Mouse (Mus musculus): Measurements from ENCODE around the gene Sephs1. TPM values are rescaled to one million over a fixed set of nuclear protein-coding genes. Genes with fewer than 3 reads are reported as not detected.
"Not testable (repeated sequence)": the region's sequence is repeated elsewhere in the genome, so short reads cannot be mapped to it uniquely, and the experiment has no call there.

Sephs1 gene
- total RNA-seq, 2 experiments from 2014 or later, result 78.2 to 79.3 TPM

DNA sequence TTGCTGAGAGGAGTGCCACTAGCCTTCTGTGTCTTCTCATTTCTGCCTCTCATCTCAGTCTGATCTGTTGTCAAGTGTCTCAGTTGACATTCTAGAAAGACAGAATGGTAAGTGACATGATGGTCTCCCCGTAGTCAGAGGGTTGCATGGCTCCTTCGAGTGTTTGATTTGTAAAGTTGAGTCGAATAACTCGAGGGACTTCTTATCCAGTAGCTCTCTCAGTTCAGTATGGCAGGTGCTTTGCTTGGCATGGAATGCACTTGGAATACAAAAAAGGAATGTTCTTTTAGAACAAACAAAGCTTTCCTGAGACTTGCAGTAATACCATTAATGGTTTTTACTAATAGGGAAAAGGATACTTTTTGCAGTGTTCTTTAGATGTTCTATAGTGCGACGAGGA lies 25.8 kb downstream of the Sephs1 start:
- DNase-seq (ENCODE audit: low spot score in 2 of 2), result no peak

DNA sequence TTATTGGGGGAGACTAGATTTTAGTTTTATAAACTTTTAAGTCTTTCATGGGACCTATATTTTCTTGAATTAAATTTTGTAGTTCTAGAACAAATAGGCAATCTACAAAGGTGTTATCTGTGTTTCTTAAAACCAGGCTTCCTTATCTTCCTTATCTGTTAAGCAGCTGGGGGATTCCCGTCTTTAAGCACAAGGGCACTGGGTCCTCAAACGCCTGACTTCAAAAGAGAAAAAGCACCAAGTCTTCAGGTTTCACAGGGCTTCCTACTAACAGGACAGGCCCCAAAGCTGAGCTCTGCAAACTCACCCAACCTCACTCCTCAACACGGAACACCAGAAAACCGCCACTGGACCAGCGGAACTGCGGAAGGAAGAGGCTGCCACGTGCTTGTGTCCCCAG lies 26.6 kb downstream of the Sephs1 start:
- DNase-seq (ENCODE audit: low spot score in 2 of 2), result no peak

DNA sequence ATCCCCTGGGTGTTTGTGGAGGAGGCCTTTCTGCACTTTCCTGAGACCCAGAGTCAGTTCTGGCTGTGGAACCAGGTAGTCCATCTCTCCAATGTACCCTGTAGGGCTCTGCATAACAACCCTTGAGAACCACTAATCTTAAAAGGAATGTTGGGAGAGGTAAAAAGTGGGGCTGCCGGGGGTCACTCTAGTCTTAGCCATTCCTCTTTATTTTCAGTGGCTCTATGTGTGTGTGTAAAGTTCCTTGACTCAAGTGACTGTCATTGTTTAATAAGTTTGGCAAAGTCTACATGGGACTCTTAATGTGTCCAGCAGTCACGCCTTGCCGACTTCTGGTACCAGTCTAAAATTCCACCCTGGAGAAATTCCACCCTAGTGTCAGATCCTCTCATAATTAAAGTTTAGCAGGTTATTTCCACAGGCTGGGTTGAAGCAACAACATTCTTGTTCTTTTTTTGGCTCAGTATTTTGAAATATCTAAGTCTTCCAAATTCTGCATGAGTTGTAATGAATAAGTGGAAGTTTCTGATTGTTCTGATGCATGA lies 27.5 kb downstream of the Sephs1 start:
- no peak for DNase-seq (ENCODE audit: low spot score in 2 of 2)

DNA sequence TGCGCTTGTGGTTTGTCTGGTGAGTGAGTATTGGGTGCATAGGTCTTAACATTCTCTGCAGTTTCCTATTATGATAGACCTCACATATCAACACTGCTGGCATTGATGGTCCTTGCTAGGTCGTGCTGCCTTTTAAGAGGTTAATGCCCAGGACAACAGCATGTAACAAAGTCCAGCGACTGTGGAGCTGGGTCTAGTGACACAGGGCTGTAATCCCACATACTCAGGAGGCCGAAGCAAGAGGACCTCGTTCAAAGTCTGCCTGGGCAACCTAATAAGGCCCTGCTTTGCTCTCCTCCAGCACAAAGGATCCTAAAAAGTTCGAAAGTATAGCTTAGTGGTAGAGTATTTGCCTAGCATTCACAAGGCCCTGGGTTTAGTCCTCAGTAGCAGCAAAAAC lies 28.5 kb downstream of the Sephs1 start:
- no peak for DNase-seq (ENCODE audit: low spot score in 2 of 2)

DNA sequence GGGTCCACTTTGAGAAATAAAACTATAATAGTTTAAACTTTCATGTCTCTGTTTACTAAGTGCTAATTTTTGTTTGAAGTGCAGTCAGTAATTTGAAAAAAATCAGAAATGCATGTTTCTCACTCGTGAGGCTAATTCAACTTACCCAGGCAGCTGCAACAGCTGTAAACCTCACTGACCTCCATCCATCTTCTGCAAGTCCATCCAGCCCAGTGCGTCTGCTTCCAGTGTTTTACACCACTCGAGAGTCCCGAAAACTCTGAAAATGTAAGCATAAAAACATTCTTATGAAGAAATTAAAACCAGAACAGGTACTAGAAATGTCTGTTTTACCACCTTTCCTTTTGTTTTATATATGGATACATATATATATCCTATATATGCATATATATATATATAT lies 29.2 kb downstream of the Sephs1 start:
- DNase-seq (ENCODE audit: low spot score in 2 of 2), result no peak

DNA sequence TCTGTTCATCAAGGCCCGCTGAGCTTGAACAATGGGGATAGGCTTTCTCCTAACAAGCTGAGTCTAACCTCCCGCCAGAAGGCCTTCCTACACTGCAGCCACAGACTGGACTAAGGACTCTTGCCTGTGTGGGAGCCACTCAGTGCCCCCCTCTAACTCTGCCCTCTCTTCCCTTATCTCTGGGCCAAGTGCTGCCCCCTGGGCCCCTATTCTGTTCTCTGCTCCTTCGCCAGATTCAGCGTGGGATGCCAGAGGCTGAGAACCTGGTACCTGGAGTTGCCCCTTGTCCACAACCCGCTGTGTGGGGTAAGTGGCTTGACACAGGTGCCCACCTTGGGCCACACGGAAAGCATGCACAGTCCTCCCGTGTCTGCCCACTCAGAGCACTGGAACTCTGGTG lies 32.6 kb downstream of the Sephs1 start:
- DNase-seq (ENCODE audit: low spot score in 2 of 2), result no peak

DNA sequence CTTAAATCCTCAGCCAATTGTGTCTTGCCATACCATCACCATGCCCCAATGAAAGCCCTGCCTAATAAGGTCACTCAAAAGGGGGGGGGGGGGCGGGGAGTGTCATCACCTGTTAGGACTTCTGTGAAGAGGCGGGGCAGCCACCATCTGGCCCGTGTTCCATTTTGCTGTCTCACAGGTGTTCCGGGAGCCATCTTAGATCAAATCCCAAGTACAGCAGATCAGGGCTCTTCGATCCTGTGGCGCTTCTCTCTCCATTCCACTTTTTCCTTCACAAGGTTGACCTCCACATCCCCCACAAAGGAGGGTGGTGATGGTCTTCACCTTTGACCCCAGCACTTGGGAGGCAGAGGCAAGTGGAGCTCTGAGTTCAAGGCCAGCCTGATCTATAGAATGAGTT lies 34.7 kb downstream of the Sephs1 start:
- DNase-seq (ENCODE audit: low spot score in 2 of 2), result no peak

DNA sequence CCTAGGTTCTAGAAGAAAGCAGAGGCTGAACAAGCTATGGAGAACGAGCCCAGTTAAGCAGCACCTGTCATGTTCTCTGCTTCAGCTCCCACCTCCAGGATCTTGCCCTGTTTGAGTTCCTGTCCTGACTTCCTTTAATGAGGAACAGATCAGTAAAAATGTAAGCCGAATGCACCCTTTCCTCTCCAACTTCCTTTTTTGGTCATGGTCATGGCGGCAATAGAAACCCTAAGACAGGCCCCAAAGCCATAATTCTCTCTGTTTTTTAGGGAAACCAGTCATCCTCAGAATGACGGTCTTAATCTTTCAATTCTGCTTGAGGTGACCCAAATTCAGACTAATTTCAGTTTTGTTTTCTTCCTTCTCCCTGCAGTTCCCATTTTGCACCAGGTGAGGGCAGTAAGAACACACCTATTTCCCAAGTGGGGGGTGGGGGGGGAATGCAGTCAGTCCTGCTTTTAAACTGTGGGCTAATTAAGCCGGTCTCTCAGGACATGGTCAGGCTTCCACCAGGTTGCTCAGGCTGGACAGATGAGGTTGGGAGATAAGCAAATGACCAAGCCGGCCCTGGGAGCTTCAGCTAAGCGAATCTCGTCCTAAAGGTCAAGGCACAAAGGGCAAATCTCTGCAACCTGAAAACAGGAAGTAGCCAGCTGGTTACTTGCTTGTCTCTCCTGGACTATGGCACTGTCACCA lies 36.1 kb downstream of the Sephs1 start:
- peak in 1 of 2 experiments; percentile 35 for DNase-seq (ENCODE audit: low spot score in 2 of 2)

DNA sequence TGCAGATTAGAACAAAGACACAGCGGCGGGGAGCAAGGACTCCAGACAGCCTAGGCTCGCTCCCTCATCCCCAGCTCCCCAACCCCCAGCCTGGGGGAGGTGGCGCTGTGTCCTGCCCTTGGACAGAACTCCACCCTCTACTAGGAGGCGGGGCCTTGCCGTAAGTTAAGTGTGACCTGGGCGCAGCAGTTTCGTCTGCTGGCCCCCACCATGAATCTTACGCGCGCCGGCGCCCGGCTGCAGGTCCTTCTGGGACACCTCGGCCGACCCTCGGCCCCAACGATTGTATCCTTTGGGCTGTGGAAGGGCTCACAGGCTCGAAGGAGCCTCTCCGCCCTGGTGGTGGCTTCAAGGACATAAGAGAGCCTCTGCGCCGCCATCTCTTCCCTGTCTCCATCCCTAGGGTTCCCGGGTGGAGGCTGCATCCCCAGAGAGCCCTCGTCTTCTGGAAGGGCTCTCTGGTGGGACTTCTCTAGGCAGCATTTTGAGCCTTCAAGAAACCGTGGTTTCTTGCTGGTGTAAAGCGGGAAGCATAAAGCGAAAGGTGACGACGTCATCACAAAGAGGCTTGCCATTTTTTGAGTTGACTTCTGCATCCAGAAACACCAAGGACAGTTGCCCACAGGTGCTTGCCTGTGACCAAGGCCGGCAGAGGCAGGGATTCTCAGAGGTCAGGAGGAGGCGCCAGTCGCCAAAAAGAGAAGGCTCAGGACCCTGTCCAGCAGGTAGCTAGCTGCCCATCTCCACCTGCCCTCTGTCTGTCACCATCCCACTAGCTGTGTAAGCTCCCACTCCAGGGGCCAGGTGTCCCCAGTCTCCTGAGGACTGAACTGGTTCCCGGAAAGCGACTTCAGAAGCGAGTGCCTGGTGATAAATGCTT lies 37.7 kb downstream of the Sephs1 start, which contains the start of gene Phyh:
Gene Phyh (plus strand): TSS at position 160 of the 880 bp plus-strand sequence.
- DNase-seq (ENCODE audit: low spot score in 2 of 2), result peak; percentile 73 to 86

DNA sequence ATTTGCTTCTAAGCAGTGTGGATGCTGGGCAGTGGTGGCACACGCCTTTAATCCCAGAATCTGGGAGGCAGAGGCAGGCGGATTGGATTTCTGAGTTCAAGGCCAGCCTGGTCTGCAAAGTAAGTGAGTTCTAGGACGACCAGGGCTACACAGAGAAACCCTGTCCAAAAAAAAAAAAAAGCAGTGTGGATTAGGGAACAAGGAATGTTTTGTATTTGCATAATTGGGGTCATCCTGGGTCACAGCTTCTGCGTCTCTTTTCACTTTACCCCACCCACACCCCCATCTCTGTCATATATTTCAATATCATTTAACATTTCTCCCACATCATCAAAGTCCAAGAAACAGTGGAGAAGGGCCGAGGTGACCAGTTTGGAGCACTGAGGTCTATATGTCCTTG lies 39.7 kb downstream of the Sephs1 start:
- DNase-seq (ENCODE audit: low spot score in 2 of 2), result no peak

DNA sequence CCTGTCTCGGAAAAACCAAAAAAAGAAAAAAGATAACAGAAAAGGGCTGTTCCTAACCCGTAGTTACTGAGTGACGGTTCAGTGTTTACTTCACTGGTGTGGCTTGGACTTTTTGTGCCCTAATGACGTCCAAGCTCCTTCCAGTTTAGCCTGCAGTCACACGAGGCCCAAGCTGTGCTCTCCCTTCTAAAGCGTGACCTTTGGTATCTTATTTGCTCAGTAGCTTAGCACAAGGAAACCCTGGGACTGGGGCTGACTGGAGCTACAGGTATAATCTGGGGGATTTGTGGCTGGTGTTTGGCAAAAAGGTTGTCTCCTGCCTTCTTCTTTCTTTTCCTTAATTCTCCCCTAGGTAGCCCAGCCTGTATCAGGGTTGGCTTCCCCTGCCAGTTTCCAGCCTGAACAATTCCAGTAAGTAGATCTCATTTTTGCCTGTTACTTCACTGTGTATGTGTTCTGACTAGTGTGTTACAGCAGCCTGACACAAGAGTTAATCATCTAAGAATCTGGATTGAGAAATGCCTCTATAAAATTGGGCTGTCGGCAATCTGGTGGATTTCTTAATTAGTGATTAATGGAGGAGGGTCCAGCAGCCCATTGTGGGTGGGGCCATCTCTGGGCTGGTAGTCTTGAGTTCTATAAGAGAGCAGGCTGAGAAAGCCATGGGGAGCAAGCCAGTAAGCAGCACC lies 41.3 kb downstream of the Sephs1 start:
- no peak for DNase-seq (ENCODE audit: low spot score in 2 of 2)

DNA sequence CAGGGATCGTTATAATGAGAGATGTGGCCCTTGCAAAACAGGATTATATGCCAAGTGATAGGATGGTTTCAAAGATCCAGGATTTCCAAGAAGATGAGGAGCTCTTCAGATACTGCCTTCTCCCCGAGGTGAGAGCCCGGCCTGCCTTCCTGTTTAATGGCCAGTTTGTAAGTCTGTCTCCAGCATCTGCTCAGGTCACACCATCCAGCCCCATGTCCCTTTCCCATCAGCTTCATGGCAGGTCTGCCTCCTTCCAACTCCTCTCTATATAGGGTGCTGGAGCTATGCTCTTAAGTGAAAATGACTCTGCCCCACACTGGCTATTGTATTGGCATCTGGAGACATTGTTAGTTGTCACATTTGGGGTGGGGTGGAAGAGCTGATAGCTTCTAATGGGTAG lies 46.0 kb downstream of the Sephs1 start:
- no peak for DNase-seq (ENCODE audit: low spot score in 2 of 2)

DNA sequence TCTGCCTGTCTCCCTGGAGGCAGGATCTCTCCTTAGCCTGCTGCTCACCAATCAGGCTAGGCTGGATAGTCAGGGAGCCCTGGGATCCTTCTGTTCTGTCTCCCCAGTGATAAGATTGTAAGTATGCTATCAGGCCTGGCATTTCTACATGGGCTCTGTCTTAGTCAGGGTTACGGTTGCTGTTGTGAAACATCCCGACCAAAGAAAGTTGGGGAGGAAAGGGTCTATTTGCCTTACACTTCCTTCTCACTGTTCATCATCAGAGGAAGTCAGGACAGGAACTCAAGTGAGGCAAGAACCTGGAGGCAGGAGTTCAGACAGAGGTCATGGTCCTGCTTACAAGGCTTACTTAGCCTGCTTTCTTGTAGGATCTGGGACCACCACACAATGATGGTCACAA lies 47.9 kb downstream of the Sephs1 start:
- DNase-seq (ENCODE audit: low spot score in 2 of 2), result no peak

DNA sequence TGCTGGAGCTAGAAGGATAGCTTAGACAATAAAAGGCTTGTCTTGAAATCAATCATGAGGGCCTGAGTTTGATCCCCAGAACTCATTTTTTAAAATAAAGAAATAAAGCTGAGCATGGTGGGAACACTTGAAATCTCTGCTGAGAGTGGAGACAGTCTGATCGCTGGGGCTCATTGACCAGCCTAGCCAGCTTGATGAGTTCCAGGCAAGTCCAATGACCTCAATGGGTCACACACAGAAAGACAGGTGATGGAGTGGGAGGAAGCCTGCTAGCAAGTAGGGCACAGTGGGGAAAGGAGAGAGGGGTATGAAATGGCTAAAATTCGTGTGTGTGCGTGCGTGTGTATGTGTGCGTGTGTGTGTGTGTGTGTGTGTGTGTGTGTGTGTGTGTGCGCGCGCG lies 53.2 kb downstream of the Sephs1 start:
- no peak for DNase-seq (ENCODE audit: low spot score in 2 of 2)

DNA sequence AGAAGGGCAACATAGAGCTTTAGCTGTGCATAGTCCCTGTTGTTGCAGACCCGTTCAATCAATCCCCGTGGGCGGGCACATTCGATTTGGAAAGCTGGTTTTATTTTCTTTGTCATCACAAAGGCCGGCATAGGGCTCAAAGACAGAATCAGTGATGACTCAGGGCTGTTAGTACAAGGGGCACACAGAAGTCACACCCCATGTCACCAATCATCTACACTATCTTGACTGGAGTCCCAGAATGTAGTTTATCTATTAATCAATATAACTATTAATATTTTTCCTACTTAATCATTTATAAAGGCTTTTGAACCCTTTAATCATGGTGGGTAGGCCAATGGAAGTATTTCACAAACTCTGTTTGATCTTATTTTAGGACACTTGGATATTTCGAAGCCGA lies 56.6 kb downstream of the Sephs1 start:
- DNase-seq (ENCODE audit: low spot score in 2 of 2), result no peak

DNA sequence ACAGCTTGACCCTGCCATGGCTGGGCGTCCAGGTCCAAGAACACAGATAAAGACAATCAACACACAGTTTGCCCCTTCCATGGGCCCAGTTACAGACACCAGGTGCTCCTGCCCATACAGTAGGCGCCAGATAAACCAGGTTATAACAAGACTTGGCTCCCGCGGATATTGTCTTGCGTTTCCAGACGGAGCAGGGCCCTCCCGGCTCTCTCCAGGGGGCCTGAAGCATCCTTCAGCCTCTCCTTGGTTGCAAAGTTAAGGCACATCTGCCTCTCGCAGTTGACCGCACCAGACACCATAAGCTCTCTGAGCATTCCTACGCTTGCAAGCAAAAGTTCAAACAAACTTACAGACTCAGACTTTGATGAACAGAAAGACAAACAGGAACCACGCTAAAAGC lies 59.5 kb downstream of the Sephs1 start:
- no peak for DNase-seq (ENCODE audit: low spot score in 2 of 2)

DNA sequence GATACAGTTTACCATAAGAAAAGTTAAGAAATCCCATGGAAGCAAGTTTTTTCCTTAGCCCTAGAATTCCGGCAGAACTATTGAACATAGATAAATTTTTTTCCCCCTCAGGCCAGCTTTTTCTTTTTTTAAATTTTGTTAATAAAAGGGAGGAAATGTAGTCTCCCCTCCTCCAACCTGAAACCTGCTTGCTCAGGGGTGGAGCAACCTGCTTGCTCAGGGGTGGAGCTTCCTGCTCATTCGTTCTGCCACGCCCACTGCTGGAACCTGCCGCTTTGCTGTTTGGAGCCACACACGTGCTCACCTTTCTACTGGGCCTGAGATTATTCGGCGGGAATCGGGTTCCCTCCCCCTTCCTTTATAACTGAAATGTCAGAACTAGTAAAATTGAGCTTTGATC lies 68.3 kb downstream of the Sephs1 start:
- not testable (repeated sequence) for DNase-seq (ENCODE audit: low spot score in 2 of 2)

DNA sequence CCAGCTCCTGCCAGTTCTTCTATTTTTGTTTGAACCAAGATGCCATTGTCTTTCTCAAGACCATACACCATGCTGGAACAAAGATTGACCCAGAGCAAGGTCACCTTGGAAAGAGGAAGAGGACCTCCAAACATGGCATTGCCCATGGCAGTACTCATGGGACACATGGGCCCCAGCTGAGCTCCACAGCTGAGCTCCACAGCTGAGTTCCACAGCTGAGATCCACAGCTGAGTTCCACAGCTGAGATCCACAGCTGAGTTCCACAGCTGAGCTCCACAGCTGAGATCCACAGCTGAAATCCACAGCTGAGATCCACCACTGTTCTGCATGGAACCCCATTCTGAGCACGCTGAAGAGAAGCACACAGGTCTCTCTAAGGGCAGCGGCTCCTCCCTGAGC lies 69.6 kb downstream of the Sephs1 start:
- DNase-seq (ENCODE audit: low spot score in 2 of 2), result no peak

DNA sequence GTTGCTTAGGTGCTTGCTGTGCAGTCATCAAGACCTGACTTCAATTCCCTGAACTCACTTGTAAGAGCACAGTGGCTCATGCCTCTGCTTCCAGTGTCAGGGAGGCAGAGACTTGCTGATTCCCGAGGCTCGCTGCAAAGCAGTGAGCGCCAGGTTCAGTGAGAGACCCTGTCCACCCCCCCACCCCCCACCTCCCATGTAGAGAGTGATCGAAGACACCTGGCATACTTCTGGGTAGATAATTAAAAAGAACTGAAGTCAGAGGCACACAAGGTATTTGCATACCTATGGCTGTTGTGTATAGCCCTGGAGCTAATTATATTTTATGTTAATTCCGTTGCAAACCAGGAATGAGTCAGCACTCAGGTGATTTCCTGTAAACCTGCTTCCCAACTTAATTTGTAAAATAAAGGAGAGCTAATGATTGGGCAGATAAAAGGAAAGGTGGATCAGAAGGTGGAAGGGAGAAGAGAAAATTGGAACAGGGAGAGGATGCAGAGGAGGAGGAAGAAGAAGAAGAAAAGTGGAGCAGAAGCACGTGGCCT lies 72.9 kb downstream of the Sephs1 start:
- no peak for DNase-seq (ENCODE audit: low spot score in 2 of 2)

DNA sequence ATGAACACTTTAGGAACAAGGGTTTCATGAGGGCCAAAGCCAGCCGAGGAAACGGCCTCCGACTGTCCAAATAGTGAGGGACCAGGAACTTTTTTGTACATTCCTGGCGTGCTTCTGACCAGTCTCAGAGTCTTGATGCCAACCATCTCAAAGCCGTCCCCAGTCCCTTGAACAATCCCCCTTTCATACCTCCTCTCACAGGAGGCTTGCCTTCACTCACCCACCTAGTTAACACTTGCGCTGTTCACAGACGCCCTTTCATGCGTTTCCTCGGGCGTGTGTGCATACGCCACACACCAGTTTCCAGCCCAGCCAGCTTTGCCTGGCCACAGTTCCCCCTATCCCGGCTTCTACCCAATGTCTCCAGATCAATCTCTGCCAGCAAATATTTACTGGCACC lies 76.7 kb downstream of the Sephs1 start:
- DNase-seq (ENCODE audit: low spot score in 2 of 2), result no peak

Data from adrenal gland, postnatal 4 days (tissue).